Mouse (Mus musculus) liver, embryonic 12.5 days (tissue): ENCODE measurements around the gene Ggta1. TPM values are rescaled to one million over a fixed set of nuclear protein-coding genes. Genes with fewer than 3 reads are reported as not detected.

Experiments
- ATAC-seq: fragments of 200-750 bp; cut with Nextera tagmentation; 2 replicates; pipeline ENCODE4 v1.8.0; 2017; ENCODE audit warnings: moderate number of reproducible peaks, mild to moderate bottlenecking, moderate library complexity
- H3K27ac ChIP-seq: fragments of 300-500 bp; sonication (generic); 2 replicates; pipeline ENCODE4 v1.5.1; 2016; ENCODE audit warnings: mild to moderate bottlenecking
- H3K27me3 ChIP-seq: fragments of 300-500 bp; sonication (generic); replicated peaks from 2 replicates; pipeline ENCODE4 v1.6.1; 2016; ENCODE audit warnings: mild to moderate bottlenecking, moderate library complexity
- H3K36me3 ChIP-seq: fragments of 300-500 bp; sonication (generic); 2 replicates; pipeline ENCODE4 v1.6.1; 2016; ENCODE audit warnings: mild to moderate bottlenecking, moderate library complexity
- H3K4me1 ChIP-seq: fragments of 300-500 bp; sonication (generic); 2 replicates; pipeline ENCODE4 v1.6.1; 2016
- H3K4me2 ChIP-seq: fragments of 300-500 bp; sonication (generic); 2 replicates; pipeline ENCODE4 v1.6.1; 2016; ENCODE audit warnings: mild to moderate bottlenecking, moderate library complexity
- H3K4me3 ChIP-seq: fragments of 300-500 bp; sonication (generic); 2 replicates; pipeline ENCODE4 v1.5.1; 2016; ENCODE audit warnings: mild to moderate bottlenecking, moderate library complexity
- H3K9ac ChIP-seq: fragments of 300-500 bp; sonication (generic); 2 replicates; pipeline ENCODE4 v1.6.1; 2016; ENCODE audit warnings: mild to moderate bottlenecking, moderate library complexity
- H3K9me3 ChIP-seq: fragments of 300-500 bp; sonication (generic); replicated peaks from 2 replicates; pipeline ENCODE4 v1.6.1; 2016; ENCODE audit warnings: mild to moderate bottlenecking, moderate library complexity
- WGBS: fragments of 180-500 bp; shearing (Covaris S2); methylation state at CpG from one replicate; pipeline ENCODE4 v1.1.7; 2016; ENCODE audit not compliant: insufficient replicate concordance; 5-methylcytosine and 5-hydroxymethylcytosine counted together
- polyA plus RNA-seq: library from polyadenylated mRNA; unstranded; fragments of >200 nt; fragmentation: Nextera tagmentation; extraction: Ambion mirVana; gene quantifications from 2 replicates; pipeline ENCODE4 v1.2.1, GENCODE M21; 2016

Ggta1 gene
- polyA plus RNA-seq, 1 experiment from 2014 or later, result 12.7 TPM

DNA sequence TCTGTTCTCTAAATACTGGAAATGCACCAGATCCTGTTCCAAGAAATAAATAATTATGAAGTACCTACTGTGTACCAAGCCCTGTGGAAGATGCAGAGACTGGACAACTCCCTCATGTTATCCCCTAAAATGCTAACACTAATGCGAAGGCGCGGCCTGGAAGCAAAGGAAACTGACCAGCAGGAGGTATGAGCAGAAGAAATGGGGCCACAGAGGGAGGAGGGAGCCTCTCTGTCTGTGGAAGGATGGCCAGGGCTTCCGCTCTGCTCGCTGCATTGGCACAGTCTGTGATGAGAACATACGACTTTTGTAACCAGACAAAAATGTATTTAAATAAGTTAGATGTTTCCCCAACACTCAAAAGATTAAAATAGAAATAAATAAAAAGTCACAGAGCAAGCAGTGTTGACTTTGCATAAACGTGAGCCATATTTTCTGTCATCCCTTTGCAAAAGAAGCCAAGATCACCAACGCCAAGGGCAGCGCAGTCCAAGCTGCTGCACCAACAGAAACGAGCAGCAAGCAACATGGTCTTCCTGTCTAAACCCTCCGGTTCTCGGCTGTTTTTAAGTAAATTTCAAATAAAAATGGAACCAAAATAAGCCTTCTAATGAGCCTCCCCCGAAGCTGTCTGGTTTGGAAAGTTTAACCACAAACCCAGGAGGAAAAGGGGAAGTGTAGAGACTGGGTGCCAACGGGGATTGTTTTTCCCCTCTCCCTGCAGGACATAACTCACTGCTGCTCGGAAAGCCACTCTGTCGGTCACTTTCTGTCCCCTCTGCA lies 18.9 kb downstream of the Ggta1 start:
- 0 out of 2 replicates have a peak overlapping the region, but pooled peaks have one; percentile 10 for H3K27ac ChIP-seq
- ATAC-seq, result no peak
- WGBS, result 44% methylated on average over 16 of the region's 16 CpGs
- H3K9ac ChIP-seq, result no peak overlapping the region
- H3K4me1 ChIP-seq, result peaks cover 71% of the 10 kb centered on the region
- H3K27me3 ChIP-seq, result no peaks in the 10 kb centered on the region
- no peak overlapping the region for H3K4me3 ChIP-seq
- H3K4me2 ChIP-seq, result peak overlapping the region; percentile 24
- peaks cover 32% of the 10 kb centered on the region for H3K36me3 ChIP-seq
- no peaks in the 10 kb centered on the region for H3K9me3 ChIP-seq

DNA sequence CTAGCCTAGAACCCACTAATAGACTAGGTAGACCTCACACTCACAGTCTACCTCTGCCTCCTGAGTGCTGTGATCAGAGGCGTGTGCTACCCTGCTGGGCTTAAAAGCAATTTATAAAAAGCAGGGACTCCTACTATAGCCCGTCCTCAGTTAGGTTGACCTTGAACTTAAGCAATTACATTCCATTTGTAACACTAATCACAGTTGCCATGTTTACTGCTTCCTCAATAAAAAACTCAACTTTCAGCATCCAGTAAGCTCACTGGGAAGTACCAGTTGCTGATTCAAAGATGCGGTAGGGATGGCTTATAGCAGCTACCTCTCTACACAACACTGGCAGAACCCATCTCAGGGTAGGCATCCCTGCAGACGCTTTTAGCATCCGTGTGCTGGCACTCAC lies 19.7 kb downstream of the Ggta1 start:
- H3K36me3 ChIP-seq, result peaks cover 39% of the 10 kb centered on the region
- WGBS, result 85% methylated on average over 5 of the region's 5 CpGs
- no peak overlapping the region for H3K4me3 ChIP-seq
- no peak for ATAC-seq
- no peak overlapping the region for H3K9ac ChIP-seq
- H3K27ac ChIP-seq, result no peak overlapping the region
- H3K27me3 ChIP-seq, result no peaks in the 10 kb centered on the region
- H3K4me1 ChIP-seq, result peaks cover 68% of the 10 kb centered on the region
- no peaks in the 10 kb centered on the region for H3K9me3 ChIP-seq
- no peak overlapping the region for H3K4me2 ChIP-seq

DNA sequence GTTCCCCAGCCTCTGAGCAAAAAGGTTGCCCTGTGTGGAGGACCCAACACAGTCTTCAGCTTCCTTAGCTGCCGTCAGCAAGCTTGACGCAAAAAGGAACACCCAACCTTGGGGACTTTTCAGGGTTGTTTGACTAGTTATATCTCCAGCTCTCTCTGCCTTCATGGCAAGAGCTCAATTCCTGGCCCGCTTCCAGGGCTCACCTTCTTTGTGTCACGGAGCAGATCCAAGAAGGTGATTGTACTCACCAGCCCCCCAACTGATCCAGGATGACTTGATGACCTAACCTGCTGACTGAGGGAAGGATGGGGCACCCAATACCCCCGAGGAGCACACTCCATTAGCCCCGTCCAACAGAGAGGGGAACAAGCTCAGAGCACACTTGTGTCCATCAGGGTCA lies 21.0 kb downstream of the Ggta1 start:
- ATAC-seq, result no peak
- Histone ChIP-seq H3K36me3 (peaks cover 40% of the 10 kb centered on the region), H3K9me3 (no peaks in the 10 kb centered on the region), H3K9ac (no peak overlapping the region), H3K4me1 (peaks cover 58% of the 10 kb centered on the region), H3K4me3 (no peak overlapping the region), H3K4me2 (no peak overlapping the region), H3K27me3 (no peaks in the 10 kb centered on the region), H3K27ac (no peak overlapping the region)
- WGBS, result 72% methylated on average over 6 of the region's 6 CpGs

GRCm38 (mm10) chr2:35441419-35441818 lies 21.6 kb downstream of the Ggta1 start:
- Histone ChIP-seq H3K27me3 (no peaks in the 10 kb centered on the region), H3K9ac (no peak overlapping the region), H3K36me3 (peaks cover 39% of the 10 kb centered on the region), H3K4me3 (no peak overlapping the region), H3K4me1 (peaks cover 51% of the 10 kb centered on the region), H3K9me3 (no peaks in the 10 kb centered on the region), H3K27ac (no peak overlapping the region), H3K4me2 (no peak overlapping the region)
- 69% methylated on average over 6 of the region's 6 CpGs for WGBS
- no peak for ATAC-seq

DNA sequence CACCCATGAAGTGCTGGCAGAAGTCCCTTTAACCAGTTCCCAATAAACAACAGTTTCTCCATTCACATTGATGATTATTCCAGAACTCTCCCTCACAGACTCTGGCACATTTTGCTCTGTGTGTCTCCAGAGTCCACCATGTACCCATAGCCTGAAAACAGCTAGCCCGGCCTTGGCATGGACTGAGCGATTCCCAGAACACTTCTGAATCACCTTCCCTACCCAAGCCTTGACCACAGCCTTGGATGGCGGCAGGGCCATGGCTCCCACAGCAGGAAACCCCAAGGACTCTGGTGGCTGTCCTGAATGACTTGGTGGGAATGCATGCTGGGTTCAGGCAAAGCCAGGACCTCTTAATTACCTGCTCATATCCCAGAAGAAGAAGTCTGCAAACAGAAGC lies 22.6 kb downstream of the Ggta1 start:
- Histone ChIP-seq H3K4me2 (no peak overlapping the region), H3K4me1 (peaks cover 46% of the 10 kb centered on the region), H3K27ac (no peak overlapping the region), H3K9me3 (no peaks in the 10 kb centered on the region), H3K4me3 (no peak overlapping the region), H3K36me3 (peaks cover 43% of the 10 kb centered on the region), H3K27me3 (no peaks in the 10 kb centered on the region), H3K9ac (no peak overlapping the region)
- 90% methylated on average over 3 of the region's 3 CpGs for WGBS
- ATAC-seq, result no peak

DNA sequence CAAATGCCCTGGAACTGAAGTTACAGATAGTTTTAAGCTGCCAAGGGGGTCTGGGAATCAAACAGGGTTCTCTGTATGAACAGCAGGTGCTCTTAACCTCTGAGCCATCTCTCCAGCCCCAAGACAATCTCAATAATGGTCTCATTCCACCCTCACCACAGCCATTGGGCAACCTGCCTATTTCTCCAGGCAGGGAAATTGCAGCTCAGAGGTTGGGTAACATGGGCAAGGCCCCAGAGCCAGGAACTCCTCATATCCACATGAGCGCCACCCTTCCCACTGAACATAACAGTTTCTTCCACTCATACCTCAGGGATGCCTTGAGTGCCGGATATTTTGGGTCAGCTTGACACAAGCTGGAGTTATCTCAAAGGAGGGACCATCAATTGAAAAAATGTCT lies 25.2 kb downstream of the Ggta1 start:
- H3K27me3 ChIP-seq, result no peaks in the 10 kb centered on the region
- H3K27ac ChIP-seq, result no peak overlapping the region
- H3K4me1 ChIP-seq, result peaks cover 51% of the 10 kb centered on the region
- H3K9ac ChIP-seq, result no peak overlapping the region
- H3K9me3 ChIP-seq, result no peaks in the 10 kb centered on the region
- no peak for ATAC-seq
- H3K4me2 ChIP-seq, result no peak overlapping the region
- 86% methylated on average over 2 of the region's 2 CpGs for WGBS
- no peak overlapping the region for H3K4me3 ChIP-seq
- peaks cover 46% of the 10 kb centered on the region for H3K36me3 ChIP-seq

DNA sequence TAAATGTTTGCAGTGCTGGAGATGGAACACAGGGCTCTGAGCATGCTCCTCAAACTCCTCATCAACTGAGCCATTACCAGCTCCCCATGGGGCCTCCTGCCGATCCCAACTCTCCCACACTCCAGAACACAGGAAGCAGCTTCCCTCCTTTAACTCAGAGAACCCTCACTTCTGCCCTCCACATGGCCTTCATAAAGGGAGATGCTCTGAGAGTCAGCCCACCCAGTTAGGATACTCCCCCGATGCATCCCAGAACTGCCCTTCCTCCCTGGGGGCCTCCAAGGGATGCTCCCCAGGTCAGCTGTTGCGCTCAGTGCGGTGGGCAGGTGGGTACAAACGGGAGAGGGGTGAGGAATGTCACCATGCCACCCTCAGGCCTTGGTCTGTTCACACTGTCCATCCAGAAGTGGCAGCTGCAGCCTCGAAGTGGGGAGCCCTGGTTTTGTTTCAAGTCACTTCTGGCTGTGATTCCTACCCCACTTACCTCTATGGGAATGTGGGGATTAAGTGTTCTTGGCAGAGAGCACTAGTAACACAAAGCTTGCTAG lies 28.4 kb downstream of the Ggta1 start:
- Histone ChIP-seq H3K27ac (no peak overlapping the region), H3K4me2 (no peak overlapping the region), H3K36me3 (peaks cover 49% of the 10 kb centered on the region), H3K4me3 (no peak overlapping the region), H3K4me1 (peaks cover 51% of the 10 kb centered on the region), H3K9me3 (no peaks in the 10 kb centered on the region), H3K27me3 (no peaks in the 10 kb centered on the region), H3K9ac (no peak overlapping the region)
- WGBS, result 74% methylated on average over 6 of the region's 6 CpGs
- ATAC-seq, result no peak; the same call in 1 of the 2 replicates

GRCm38 (mm10) chr2:35433428-35433827 lies 29.6 kb downstream of the Ggta1 start:
- ATAC-seq, result 0 out of 2 replicates have a peak, but pooled peaks have one; percentile 13
- H3K27me3 ChIP-seq, result no peaks in the 10 kb centered on the region
- H3K36me3 ChIP-seq, result peaks cover 52% of the 10 kb centered on the region
- H3K4me2 ChIP-seq, result no peak overlapping the region
- no peak overlapping the region for H3K9ac ChIP-seq
- H3K27ac ChIP-seq, result peak overlapping the region; percentile 39
- peaks cover 46% of the 10 kb centered on the region for H3K4me1 ChIP-seq
- 56% methylated on average over 4 of the region's 4 CpGs for WGBS
- no peaks in the 10 kb centered on the region for H3K9me3 ChIP-seq
- H3K4me3 ChIP-seq, result no peak overlapping the region

DNA sequence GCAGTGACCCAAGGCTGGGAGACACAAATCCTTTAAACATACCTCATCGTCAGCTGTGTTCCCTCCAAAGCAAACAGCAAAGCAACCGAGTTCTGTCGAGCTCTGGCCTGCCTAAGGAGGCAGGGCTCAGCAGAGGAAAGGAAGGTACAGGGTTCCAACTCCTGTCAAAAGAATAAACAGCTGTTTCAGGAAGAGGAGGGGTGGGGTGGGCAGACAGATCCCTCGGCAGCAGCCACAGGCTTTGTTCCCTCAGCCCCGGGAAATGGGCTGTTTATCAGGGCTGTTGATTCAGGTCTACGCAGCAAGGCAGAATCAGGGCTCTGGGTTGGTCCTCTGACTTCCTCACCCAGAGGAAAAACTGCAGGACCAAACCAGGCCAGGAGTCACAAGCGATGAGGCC lies 30.6 kb downstream of the Ggta1 start:
- ATAC-seq, result no peak
- 47% methylated on average over 7 of the region's 7 CpGs for WGBS
- Histone ChIP-seq H3K4me2 (0 out of 2 replicates have a peak overlapping the region, but pooled peaks have one; percentile 20), H3K4me1 (peaks cover 51% of the 10 kb centered on the region), H3K27ac (0 out of 2 replicates have a peak overlapping the region, but pooled peaks have one; percentile 17), H3K27me3 (no peaks in the 10 kb centered on the region), H3K9me3 (no peaks in the 10 kb centered on the region), H3K9ac (no peak overlapping the region), H3K36me3 (peaks cover 58% of the 10 kb centered on the region), H3K4me3 (no peak overlapping the region)

GRCm38 (mm10) chr2:35432011-35432410 lies 31.0 kb downstream of the Ggta1 start:
- WGBS, result 73% methylated on average over 7 of the region's 7 CpGs
- H3K9me3 ChIP-seq, result no peaks in the 10 kb centered on the region
- peaks cover 60% of the 10 kb centered on the region for H3K36me3 ChIP-seq
- 0 out of 2 replicates have a peak overlapping the region, but pooled peaks have one; percentile 20 for H3K4me2 ChIP-seq
- peaks cover 55% of the 10 kb centered on the region for H3K4me1 ChIP-seq
- H3K4me3 ChIP-seq, result no peak overlapping the region
- H3K9ac ChIP-seq, result no peak overlapping the region
- H3K27ac ChIP-seq, result 0 out of 2 replicates have a peak overlapping the region, but pooled peaks have one; percentile 17
- no peaks in the 10 kb centered on the region for H3K27me3 ChIP-seq
- ATAC-seq, result no peak

- peaks cover 51% of the 10 kb centered on the region for H3K4me1 ChIP-seq
- no peak overlapping the region for H3K27ac ChIP-seq
- no peaks in the 10 kb centered on the region for H3K9me3 ChIP-seq
- ATAC-seq, result no peak
- H3K36me3 ChIP-seq, result peaks cover 53% of the 10 kb centered on the region
- no peak overlapping the region for H3K4me3 ChIP-seq
- no peak overlapping the region for H3K9ac ChIP-seq
- no peak overlapping the region for H3K4me2 ChIP-seq
- H3K27me3 ChIP-seq, result no peaks in the 10 kb centered on the region
- WGBS, result 88% methylated on average over 8 of the region's 8 CpGs
These were observed 32.2 kb downstream of the Ggta1 start for GRCm38 (mm10) chr2:35430806-35431205.

DNA sequence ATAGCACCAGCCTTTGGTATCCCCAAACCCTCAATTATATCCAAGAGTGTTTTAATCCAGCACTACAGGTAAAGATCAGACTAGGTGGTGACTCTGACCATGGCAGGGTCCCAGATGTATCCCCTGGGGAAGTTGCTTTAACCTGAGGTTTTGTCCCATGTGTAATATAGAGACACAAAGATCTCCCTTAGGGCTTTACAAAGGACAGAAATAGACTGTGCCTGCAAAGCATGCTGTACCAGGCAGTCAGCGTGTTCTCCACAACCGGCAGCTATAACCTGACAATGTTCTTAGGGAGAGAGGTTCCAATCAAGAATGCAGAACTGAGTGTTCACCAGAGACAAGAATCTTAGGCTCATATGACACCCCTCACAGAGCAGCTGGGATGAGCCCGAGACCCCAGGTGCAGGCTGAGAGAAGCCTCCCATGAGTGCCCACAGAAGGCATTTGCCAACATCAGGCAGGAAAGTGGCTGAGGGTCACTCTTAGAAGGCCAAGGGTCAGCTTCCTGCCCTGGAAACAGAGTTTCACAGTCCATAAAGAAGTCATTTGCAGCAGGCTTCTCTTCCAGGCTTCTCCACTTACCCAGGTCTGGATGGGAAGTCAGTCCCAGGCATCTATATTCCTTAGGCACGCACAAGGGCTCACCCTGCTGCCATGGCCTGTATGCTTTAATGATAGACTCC lies 34.3 kb downstream of the Ggta1 start:
- H3K9ac ChIP-seq, result no peak overlapping the region
- no peak overlapping the region for H3K4me2 ChIP-seq
- no peaks in the 10 kb centered on the region for H3K9me3 ChIP-seq
- H3K4me1 ChIP-seq, result peaks cover 43% of the 10 kb centered on the region
- peaks cover 50% of the 10 kb centered on the region for H3K36me3 ChIP-seq
- no peaks in the 10 kb centered on the region for H3K27me3 ChIP-seq
- no peak overlapping the region for H3K4me3 ChIP-seq
- no peak for ATAC-seq
- H3K27ac ChIP-seq, result no peak overlapping the region
- 75% methylated on average over 4 of the region's 4 CpGs for WGBS
